Mouse (Mus musculus): ENCODE data around the gene Vamp5. TPM values are rescaled to one million over a fixed set of nuclear protein-coding genes. Genes with fewer than 3 reads are reported as not detected.

The Vamp5 gene
- 14.9 and 16.6 TPM in 2 replicates for polyA plus RNA-seq (2015; fragmentation: Nextera tagmentation; extraction: Ambion mirVana)

GRCm38 (mm10) chr6:72380131-72380770, at the start of gene Vamp5:
TSS of gene Vamp5 (minus strand) at chr6:72380468.
- H3K4me3 ChIP-seq (ENCODE audit: low read depth, low read length) = peak within 1 kb of the TSS; percentile 51
- H3K9me3 ChIP-seq (ENCODE audit: control insufficient read depth) = no peaks in the 10 kb centered on the region
- peak within 1 kb of the TSS; percentile 49 for H3K9ac ChIP-seq (ENCODE audit: low read depth, low read length)
- H3K4me1 ChIP-seq (replicated peaks; ENCODE audit: control insufficient read depth, insufficient read depth, low read length) = no peaks in the 10 kb centered on the region
- H3K4me2 ChIP-seq (replicated peaks; ENCODE audit: low read depth) = peak within 1 kb of the TSS; percentile 78
- H3K27me3 ChIP-seq (replicated peaks; ENCODE audit: control insufficient read depth, insufficient read depth, low read length) = no peaks in the 10 kb centered on the region
- H3K36me3 ChIP-seq (ENCODE audit: control insufficient read depth, insufficient read depth) = peaks cover 14% of the 10 kb centered on the region
- WGBS = 2% methylated on average over 46 of the region's 49 CpGs
- TF ChIP-seq CTCF (IDR thresholded peaks at IDR 0.05; ENCODE audit: low read depth) = peak; percentile 65
- peak within 1 kb of the TSS; percentile 70 for H3K27ac ChIP-seq (ENCODE audit: low read depth, low read length)
- peak; percentile 78 for ATAC-seq

- ATAC-seq = no peak
- Histone ChIP-seq H3K9ac (ENCODE audit: low read depth, low read length) (no peak overlapping the region), H3K4me1 (replicated peaks; ENCODE audit: control insufficient read depth, insufficient read depth, low read length) (no peaks in the 10 kb centered on the region), H3K9me3 (ENCODE audit: control insufficient read depth) (no peaks in the 10 kb centered on the region), H3K27me3 (replicated peaks; ENCODE audit: control insufficient read depth, insufficient read depth, low read length) (no peaks in the 10 kb centered on the region), H3K27ac (ENCODE audit: low read depth, low read length) (no peak overlapping the region), H3K36me3 (ENCODE audit: control insufficient read depth, insufficient read depth) (peaks cover 62% of the 10 kb centered on the region), H3K4me2 (replicated peaks; ENCODE audit: low read depth) (no peak overlapping the region), H3K4me3 (ENCODE audit: low read depth, low read length) (no peak overlapping the region)
- TF ChIP-seq CTCF (IDR thresholded peaks at IDR 0.05; ENCODE audit: low read depth) = peak; percentile 55
- 79% methylated on average over 21 of the region's 21 CpGs for WGBS
Measured at GRCm38 (mm10) chr6:72429061-72429842, 49.0 kb upstream of the Vamp5 start.

GRCm38 (mm10) chr6:72428036-72428435, 47.8 kb upstream of the Vamp5 start:
- no peak overlapping the region for H3K4me2 ChIP-seq (replicated peaks; ENCODE audit: low read depth)
- no peaks in the 10 kb centered on the region for H3K4me1 ChIP-seq (replicated peaks; ENCODE audit: control insufficient read depth, insufficient read depth, low read length)
- no peaks in the 10 kb centered on the region for H3K9me3 ChIP-seq (ENCODE audit: control insufficient read depth)
- peak; percentile 70 for ATAC-seq
- H3K27ac ChIP-seq (ENCODE audit: low read depth, low read length) = no peak overlapping the region
- peak; percentile 91 for TF ChIP-seq CTCF (IDR thresholded peaks at IDR 0.05; ENCODE audit: low read depth)
- H3K4me3 ChIP-seq (ENCODE audit: low read depth, low read length) = no peak overlapping the region
- 32% methylated on average over 8 of the region's 8 CpGs for WGBS
- H3K27me3 ChIP-seq (replicated peaks; ENCODE audit: control insufficient read depth, insufficient read depth, low read length) = no peaks in the 10 kb centered on the region
- H3K36me3 ChIP-seq (ENCODE audit: control insufficient read depth, insufficient read depth) = peaks cover 65% of the 10 kb centered on the region
- no peak overlapping the region for H3K9ac ChIP-seq (ENCODE audit: low read depth, low read length)

GRCm38 (mm10) chr6:72425646-72426045, 45.4 kb upstream of the Vamp5 start:
- Histone ChIP-seq H3K4me1 (replicated peaks; ENCODE audit: control insufficient read depth, insufficient read depth, low read length) (no peaks in the 10 kb centered on the region), H3K4me3 (ENCODE audit: low read depth, low read length) (no peak overlapping the region), H3K4me2 (replicated peaks; ENCODE audit: low read depth) (no peak overlapping the region), H3K9me3 (ENCODE audit: control insufficient read depth) (no peaks in the 10 kb centered on the region), H3K36me3 (ENCODE audit: control insufficient read depth, insufficient read depth) (peaks cover 69% of the 10 kb centered on the region), H3K27ac (ENCODE audit: low read depth, low read length) (no peak overlapping the region), H3K27me3 (replicated peaks; ENCODE audit: control insufficient read depth, insufficient read depth, low read length) (no peaks in the 10 kb centered on the region), H3K9ac (ENCODE audit: low read depth, low read length) (no peak overlapping the region)
- TF ChIP-seq CTCF (IDR thresholded peaks at IDR 0.05; ENCODE audit: low read depth) = no peak
- ATAC-seq = no peak
- 94% methylated on average over 11 of the region's 11 CpGs for WGBS

- Histone ChIP-seq H3K27me3 (replicated peaks; ENCODE audit: control insufficient read depth, insufficient read depth, low read length) (no peaks in the 10 kb centered on the region), H3K36me3 (ENCODE audit: control insufficient read depth, insufficient read depth) (peaks cover 68% of the 10 kb centered on the region), H3K4me3 (ENCODE audit: low read depth, low read length) (no peak overlapping the region), H3K9ac (ENCODE audit: low read depth, low read length) (no peak overlapping the region), H3K4me2 (replicated peaks; ENCODE audit: low read depth) (no peak overlapping the region), H3K27ac (ENCODE audit: low read depth, low read length) (no peak overlapping the region), H3K4me1 (replicated peaks; ENCODE audit: control insufficient read depth, insufficient read depth, low read length) (0 out of 2 replicates have a peak, but pooled peaks cover under 1% of the 10 kb centered on the region), H3K9me3 (ENCODE audit: control insufficient read depth) (no peaks in the 10 kb centered on the region)
- WGBS = 82% methylated on average over 10 of the region's 10 CpGs
- TF ChIP-seq CTCF (IDR thresholded peaks at IDR 0.05; ENCODE audit: low read depth) = no peak
- ATAC-seq = no peak
Measured at GRCm38 (mm10) chr6:72420901-72421300, 40.6 kb upstream of the Vamp5 start.

GRCm38 (mm10) chr6:72419806-72420205, 39.5 kb upstream of the Vamp5 start:
- no peak overlapping the region for H3K9ac ChIP-seq (ENCODE audit: low read depth, low read length)
- H3K4me2 ChIP-seq (replicated peaks; ENCODE audit: low read depth) = no peak overlapping the region
- H3K27me3 ChIP-seq (replicated peaks; ENCODE audit: control insufficient read depth, insufficient read depth, low read length) = no peaks in the 10 kb centered on the region
- no peak for ATAC-seq
- H3K4me1 ChIP-seq (replicated peaks; ENCODE audit: control insufficient read depth, insufficient read depth, low read length) = peaks cover 7% of the 10 kb centered on the region; the same call in 1 of the 2 replicates
- no peak overlapping the region for H3K4me3 ChIP-seq (ENCODE audit: low read depth, low read length)
- H3K36me3 ChIP-seq (ENCODE audit: control insufficient read depth, insufficient read depth) = peaks cover 57% of the 10 kb centered on the region
- H3K27ac ChIP-seq (ENCODE audit: low read depth, low read length) = no peak overlapping the region
- H3K9me3 ChIP-seq (ENCODE audit: control insufficient read depth) = no peaks in the 10 kb centered on the region
- 89% methylated on average over 1 of the region's 1 CpGs for WGBS
- no peak for TF ChIP-seq CTCF (IDR thresholded peaks at IDR 0.05; ENCODE audit: low read depth)

Data from intestine, postnatal 0 days (tissue).